In the genomic region with DNA sequence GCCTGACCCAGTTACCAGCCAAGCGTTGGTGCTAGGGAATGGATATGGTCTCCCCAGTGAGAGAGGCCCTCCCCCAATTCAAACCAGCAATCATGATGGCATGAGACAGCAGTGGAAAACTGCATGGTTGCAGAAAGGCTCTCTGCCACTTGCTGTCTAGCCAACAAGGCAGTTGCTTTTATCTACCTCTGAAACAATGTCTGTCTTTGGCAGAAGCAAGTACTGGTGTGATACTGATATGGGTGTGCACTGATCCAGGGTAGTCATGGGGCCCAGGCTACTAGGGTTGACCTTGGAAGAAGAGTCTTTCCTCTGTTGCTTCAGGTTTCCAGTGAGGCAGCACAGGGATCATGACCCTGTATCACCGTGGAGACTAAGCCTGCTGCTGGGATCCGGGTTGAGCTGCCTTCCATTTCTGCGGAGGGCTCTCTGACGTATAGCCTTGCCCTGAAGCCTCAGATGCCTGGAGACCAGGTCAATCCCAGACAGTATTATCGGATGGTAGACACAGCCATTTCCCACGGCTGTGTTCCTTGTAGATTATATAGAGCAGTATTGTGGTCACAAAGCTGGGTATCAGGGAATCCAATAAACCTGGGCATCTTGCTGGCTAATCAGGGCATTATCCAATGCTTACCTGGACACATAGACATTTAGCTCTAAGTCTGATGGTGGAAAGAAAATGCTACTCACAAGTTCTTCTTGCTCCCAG, we compare ENCODE assay signal across 15 mouse cellular contexts.
DNase-seq lines count a peak whose midpoint lies in the region; ATAC-seq and TF ChIP-seq lines count a peak whose summit lies in the region.
"Had no signal": no experiment of that assay in that cellular context is flagged by ENCODE, and none has a peak within 500 bp of the region (broad histone marks: within the 10 kb centered on the region; RNA-seq: fewer than 3 reads in every experiment).

No protein-coding gene starts in this region.

- no peaks in the 10 kb centered on the region; the same call in 1 of the 2 replicates for H3K9me3 ChIP-seq in liver, embryonic 15.5 days (replicated peaks)
- H3K9me3 ChIP-seq: embryonic facial prominence, embryonic 15.5 days; midbrain, embryonic 12.5 days had no signal

- peak overlapping the region; percentile 48 for H3K4me2 ChIP-seq in liver, embryonic 15.5 days
- H3K4me2 ChIP-seq: embryonic facial prominence, embryonic 15.5 days; midbrain, embryonic 12.5 days had no signal

- ATAC-seq in erythroblast, adult 5-6 weeks (replicated peaks; ENCODE audit: low FRiP score, poor library complexity, severe bottlenecking): peak; percentile 36; the same call in 1 of the 2 replicates
- peak; percentile 91 for ATAC-seq in liver, embryonic 15.5 days (ENCODE audit: insufficient read depth)
- ATAC-seq: inflammation-experienced regulatory T-cells, adult 6 months had no signal

- H3K36me3 ChIP-seq in liver, embryonic 15.5 days (replicated peaks): no peaks in the 10 kb centered on the region
- H3K36me3 ChIP-seq: embryonic facial prominence, embryonic 15.5 days; midbrain, embryonic 12.5 days had no signal

- H3K9ac ChIP-seq in liver, embryonic 15.5 days: 0 out of 2 replicates have a peak overlapping the region, but pooled peaks have one; percentile 25
- H3K9ac ChIP-seq: embryonic facial prominence, embryonic 15.5 days; midbrain, embryonic 12.5 days had no signal

- H3K27me3 ChIP-seq in liver, embryonic 15.5 days: no peaks in the 10 kb centered on the region
- H3K27me3 ChIP-seq: embryonic facial prominence, embryonic 15.5 days; midbrain, embryonic 12.5 days had no signal

- WGBS in liver, embryonic 15.5 days (ENCODE audit: insufficient replicate concordance): 45% methylated on average over 7 of the region's 7 CpGs

- peaks cover 85% of the 10 kb centered on the region for H3K4me1 ChIP-seq in liver, embryonic 15.5 days (replicated peaks)
- H3K4me1 ChIP-seq: embryonic facial prominence, embryonic 15.5 days; midbrain, embryonic 12.5 days had no signal

- H3K27ac ChIP-seq in layer of hippocampus, adult 2 months: peak overlapping the region; percentile 7; the same call in 1 of the 2 replicates
- peak overlapping the region; percentile 74 for H3K27ac ChIP-seq in liver, embryonic 15.5 days (replicated peaks)
- H3K27ac ChIP-seq: embryonic facial prominence, embryonic 15.5 days; midbrain, embryonic 12.5 days had no signal

- peak; percentile 94 for DNase-seq in heart, adult 11 months
- no peak for DNase-seq in heart, adult 18-20 months
- DNase-seq in layer of hippocampus, adult 2 months (ENCODE audit: low spot score in 2 of 2): no peak
- DNase-seq in layer of hippocampus, postnatal 36 days: no peak
- DNase-seq in testis, postnatal 10 days (ENCODE audit: low spot score): no peak
- no peak for DNase-seq in thymus, postnatal 10 days (ENCODE audit: low spot score in 2 of 2)
- DNase-seq: cerebellum, adult 11-12 months; gastrocnemius, postnatal 14 days; lung, postnatal 14 days; right cerebral cortex, postnatal 14 days had no signal

- no peak for TF ChIP-seq CTCF in layer of hippocampus, adult 2 months (conservative IDR thresholded peaks at IDR 0.05)

- H3K4me3 ChIP-seq in layer of hippocampus, adult 2 months: no peak overlapping the region
- H3K4me3 ChIP-seq in liver, embryonic 15.5 days (replicated peaks): 0 out of 2 replicates have a peak overlapping the region, but pooled peaks have one; percentile 9
- H3K4me3 ChIP-seq: embryonic facial prominence, embryonic 15.5 days; midbrain, embryonic 12.5 days had no signal
